Mouse (Mus musculus): ENCODE data around the gene Ccdc42. TPM values are rescaled to one million over a fixed set of nuclear protein-coding genes. Genes with fewer than 3 reads are reported as not detected.

Ccdc42 gene
- total and polyA plus RNA-seq, 3 experiments = not detected

GRCm38 (mm10) chr11:68589055-68589809 lies 2.4 kb downstream of the Ccdc42 start:
- no peak overlapping the region for H3K9ac ChIP-seq (ENCODE audit: control insufficient read depth, low read depth, low read length, poor library complexity, severe bottlenecking)

GRCm38 (mm10) chr11:68591708-68592107 lies 4.9 kb downstream of the Ccdc42 start:
- H3K9ac ChIP-seq (ENCODE audit: control insufficient read depth, low read depth, low read length, poor library complexity, severe bottlenecking) = no peak overlapping the region
- no peak for TF ChIP-seq KAT2A (conservative IDR thresholded peaks at IDR 0.05; ENCODE audit: low read depth, low read length)
- no peak for TF ChIP-seq MYB (IDR thresholded peaks at IDR 0.05; ENCODE audit: low read depth, low read length)
- TF ChIP-seq POLR2AphosphoS5 (IDR thresholded peaks at IDR 0.05; ENCODE audit: borderline replicate concordance, low read depth, low read length) = no peak
- H3K4me3 ChIP-seq (ENCODE audit: control insufficient read depth in 1 of 2, insufficient read depth in 1 of 2, low read depth in 2 of 2, low read length in 2 of 2) = no peak overlapping the region
- H3K27me3 ChIP-seq (ENCODE audit: control insufficient read depth in 1 of 2, insufficient read depth in 2 of 2, low read length in 2 of 2) = peaks cover 2 to 5% of the 10 kb centered on the region in 2 experiments; a peak in 2 of 4 replicates
- H3K27ac ChIP-seq (ENCODE audit: control insufficient read depth, low read depth, low read length) = no peak overlapping the region
- no peaks in the 10 kb centered on the region for H3K36me3 ChIP-seq (ENCODE audit: control insufficient read depth in 1 of 2, insufficient read depth in 2 of 2, low read length in 2 of 2)
- no peaks in the 10 kb centered on the region for H3K9me3 ChIP-seq (replicated peaks; ENCODE audit: insufficient read depth, low read length)
- no peaks in the 10 kb centered on the region for H3K4me1 ChIP-seq (ENCODE audit: control insufficient read depth in 1 of 2, insufficient read depth in 2 of 2, low read length in 2 of 2)
- H3K79me2 ChIP-seq (ENCODE audit: control insufficient read depth, insufficient read depth, low read length, poor library complexity) = no peaks in the 10 kb centered on the region
- DNase-seq (ENCODE audit: low read depth, low spot score) = no peak

More at GRCm38 (mm10) chr11:68589055-68589809, 2.4 kb downstream of the Ccdc42 start:
- Histone ChIP-seq H3K36me3 (ENCODE audit: control insufficient read depth in 1 of 2, insufficient read depth in 2 of 2, low read length in 2 of 2) (no peaks in the 10 kb centered on the region), H3K27me3 (ENCODE audit: control insufficient read depth in 1 of 2, insufficient read depth in 2 of 2, low read length in 2 of 2) (peaks cover 8 to 9% of the 10 kb centered on the region in 2 experiments; a peak in 3 of 4 replicates), H3K79me2 (ENCODE audit: control insufficient read depth, insufficient read depth, low read length, poor library complexity) (no peaks in the 10 kb centered on the region), H3K27ac (ENCODE audit: control insufficient read depth, low read depth, low read length) (no peak overlapping the region), H3K9me3 (replicated peaks; ENCODE audit: insufficient read depth, low read length) (no peaks in the 10 kb centered on the region), H3K4me1 (ENCODE audit: control insufficient read depth in 1 of 2, insufficient read depth in 2 of 2, low read length in 2 of 2) (no peaks in the 10 kb centered on the region), H3K4me3 (ENCODE audit: control insufficient read depth in 1 of 2, insufficient read depth in 1 of 2, low read depth in 2 of 2, low read length in 2 of 2) (no peak overlapping the region)
- peak; percentile 87 for DNase-seq (ENCODE audit: low read depth, low spot score)
- TF ChIP-seq ZKSCAN1 (IDR thresholded peaks at IDR 0.05; ENCODE audit: low read depth, low read length) (no peak), MAZ (IDR thresholded peaks at IDR 0.05; ENCODE audit: low read depth, low read length) (no peak), ZC3H11A (IDR thresholded peaks at IDR 0.05; ENCODE audit: low read depth, low read length) (peak; percentile 54), SMC3 (IDR thresholded peaks at IDR 0.05; ENCODE audit: low read depth, low read length) (peak; percentile 86), KAT2A (conservative IDR thresholded peaks at IDR 0.05; ENCODE audit: low read depth, low read length) (no peak), RAD21 (IDR thresholded peaks at IDR 0.05; ENCODE audit: low read depth, low read length) (peak; percentile 59), GABPA (IDR thresholded peaks at IDR 0.05; ENCODE audit: low read depth, low read length) (no peak), CTCF (IDR thresholded peaks at IDR 0.05 in 2 of 3, conservative IDR thresholded peaks at IDR 0.05 in 1 of 3; ENCODE audit: control insufficient read depth in 1 of 3, insufficient read depth in 1 of 3, low read depth in 2 of 3, low read length in 3 of 3, poor library complexity in 1 of 3, severe bottlenecking in 1 of 3) (peak; percentile 85 to 96 (median 88))

- H3K27me3 ChIP-seq (ENCODE audit: control insufficient read depth in 1 of 2, insufficient read depth in 2 of 2, low read length in 2 of 2) = peaks cover 2 to 3% of the 10 kb centered on the region in 2 experiments; a peak in 3 of 4 replicates
- no peaks in the 10 kb centered on the region for H3K36me3 ChIP-seq (ENCODE audit: control insufficient read depth in 1 of 2, insufficient read depth in 2 of 2, low read length in 2 of 2)
- no peaks in the 10 kb centered on the region for H3K79me2 ChIP-seq (ENCODE audit: control insufficient read depth, insufficient read depth, low read length, poor library complexity)
- H3K27ac ChIP-seq (ENCODE audit: control insufficient read depth, low read depth, low read length) = no peak overlapping the region
- no peak overlapping the region for H3K9ac ChIP-seq (ENCODE audit: control insufficient read depth, low read depth, low read length, poor library complexity, severe bottlenecking)
- no peak overlapping the region for H3K4me3 ChIP-seq (ENCODE audit: control insufficient read depth in 1 of 2, insufficient read depth in 1 of 2, low read depth in 2 of 2, low read length in 2 of 2)
- DNase-seq (ENCODE audit: low read depth, low spot score) = no peak
- H3K9me3 ChIP-seq (replicated peaks; ENCODE audit: insufficient read depth, low read length) = no peaks in the 10 kb centered on the region
- H3K4me1 ChIP-seq (ENCODE audit: control insufficient read depth in 1 of 2, insufficient read depth in 2 of 2, low read length in 2 of 2) = 0 out of 4 replicates have a peak, but pooled peaks cover 0 to 3% of the 10 kb centered on the region in 2 experiments
- TF ChIP-seq MEF2A (IDR thresholded peaks at IDR 0.05; ENCODE audit: extremely low read depth, insufficient replicate concordance, low read depth, low read length, poor library complexity, severe bottlenecking) (no peak), NRF1 (IDR thresholded peaks at IDR 0.05; ENCODE audit: insufficient read depth, low read depth, low read length, poor library complexity, severe bottlenecking) (no peak), ZKSCAN1 (IDR thresholded peaks at IDR 0.05; ENCODE audit: low read depth, low read length) (no peak), GABPA (IDR thresholded peaks at IDR 0.05; ENCODE audit: low read depth, low read length) (no peak), MYC (IDR thresholded peaks at IDR 0.05; ENCODE audit: low read depth, low read length) (no peak), GATA1 (IDR thresholded peaks at IDR 0.05; ENCODE audit: low read depth, low read length) (no peak), MAZ (IDR thresholded peaks at IDR 0.05; ENCODE audit: low read depth, low read length) (no peak), POLR2AphosphoS2 (IDR thresholded peaks at IDR 0.05; ENCODE audit: low read length) (no peak), E2F4 (IDR thresholded peaks at IDR 0.05; ENCODE audit: borderline replicate concordance, low read depth, low read length) (no peak), RAD21 (IDR thresholded peaks at IDR 0.05; ENCODE audit: low read depth, low read length) (no peak)
Measured at GRCm38 (mm10) chr11:68593247-68593646, 6.4 kb downstream of the Ccdc42 start.

All from MEL (cell line).